Mouse (Mus musculus) megakaryocyte, embryonic 14.5 days (primary cell): Measurements from ENCODE around the gene Nox3.

Experiments
- FLI1 ChIP-seq: IDR thresholded peaks from 2 replicates; pipeline ENCODE4 v1.6.1; 2012; ENCODE audit warnings: low read length, inconsistent platforms, mixed read lengths
- GATA1 ChIP-seq: IDR thresholded peaks from 3 replicates; pipeline ENCODE4 v1.6.1; 2012; ENCODE audit warnings: mixed read lengths, low read length, inconsistent platforms, borderline replicate concordance

GRCm38 (mm10) chr17:3705350-3705930, 9.4 kb upstream of the Nox3 start:
- TF ChIP-seq GATA1 (no peak), FLI1 (no peak)
